Mouse (Mus musculus) megakaryocyte progenitor cell, adult 5-6 weeks (primary cell): ENCODE data around the gene Pld6. TPM values are rescaled to one million over a fixed set of nuclear protein-coding genes. Genes with fewer than 3 reads are reported as not detected.

Source experiments
- ATAC-seq: replicated peaks from 2 replicates; pipeline ENCODE4 v1.8.0; 2016; ENCODE audit warnings: mild to moderate bottlenecking, moderate TSS enrichment, inconsistent platforms; ENCODE audit not compliant: poor library complexity
- total RNA-seq, 2 experiments: library from RNA; stranded (forward) in 1 of 2; stranded (reverse) in 1 of 2; fragments of 157-497, 149-512 nt in 1 of 2; fragments of 200-1000 nt in 1 of 2; gene quantifications; 2 replicates each; pipeline versions ENCODE4 v1.2.3 to v1.2.4; 2015 to 2017

Pld6 gene
- total RNA-seq, 2 experiments from 2014 or later = 0.37 to 1.3 TPM

GRCm38 (mm10) chr11:59786444-59787198, 824 bp downstream of the Pld6 start:
- 0 out of 2 replicates have a peak, but pooled peaks have one; percentile 10 for ATAC-seq

GRCm38 (mm10) chr11:59783591-59783990, 3.9 kb downstream of the Pld6 start:
- ATAC-seq = no peak

- ATAC-seq = no peak
Measured at GRCm38 (mm10) chr11:59782091-59782590, 5.3 kb downstream of the Pld6 start.

- no peak for ATAC-seq
Measured at GRCm38 (mm10) chr11:59780241-59780640, 7.2 kb downstream of the Pld6 start.

- no peak for ATAC-seq
Measured at GRCm38 (mm10) chr11:59779406-59779805, 8.0 kb downstream of the Pld6 start.

- ATAC-seq = no peak
Measured at GRCm38 (mm10) chr11:59778874-59779223, 8.6 kb downstream of the Pld6 start.

GRCm38 (mm10) chr11:59778181-59778873, 9.1 kb downstream of the Pld6 start:
- peak; percentile 99 for ATAC-seq

GRCm38 (mm10) chr11:59777259-59777658, 10.2 kb downstream of the Pld6 start:
- ATAC-seq = no peak

GRCm38 (mm10) chr11:59775435-59776148, 11.9 kb downstream of the Pld6 start:
- ATAC-seq = no peak

- ATAC-seq = peak; percentile 52
Measured at GRCm38 (mm10) chr11:59774522-59774921, 12.9 kb downstream of the Pld6 start.

- no peak for ATAC-seq
Measured at GRCm38 (mm10) chr11:59772902-59773301, 14.5 kb downstream of the Pld6 start.

- no peak for ATAC-seq
Measured at GRCm38 (mm10) chr11:59772291-59772690, 15.2 kb downstream of the Pld6 start.

GRCm38 (mm10) chr11:59770753-59771152, 16.7 kb downstream of the Pld6 start:
- ATAC-seq = peak; percentile 30

GRCm38 (mm10) chr11:59769738-59770137, 17.7 kb downstream of the Pld6 start:
- ATAC-seq = no peak

- no peak for ATAC-seq
Measured at GRCm38 (mm10) chr11:59769307-59769706, 18.1 kb downstream of the Pld6 start.

- ATAC-seq = no peak
Measured at GRCm38 (mm10) chr11:59760796-59761195, 26.6 kb downstream of the Pld6 start.

GRCm38 (mm10) chr11:59759626-59760025, 27.8 kb downstream of the Pld6 start:
- no peak for ATAC-seq

GRCm38 (mm10) chr11:59759178-59759577, 28.3 kb downstream of the Pld6 start:
- no peak for ATAC-seq

GRCm38 (mm10) chr11:59758191-59758985, 29.1 kb downstream of the Pld6 start:
- ATAC-seq = no peak

- ATAC-seq = no peak
Measured at GRCm38 (mm10) chr11:59756351-59756750, 31.1 kb downstream of the Pld6 start.

- ATAC-seq = 0 out of 2 replicates have a peak, but pooled peaks have one; percentile 34
Measured at GRCm38 (mm10) chr11:59754504-59754903, 32.9 kb downstream of the Pld6 start.
